Mouse (Mus musculus) forebrain, embryonic 14.5 days (tissue): ENCODE measurements at regions not wholly inside any gene's neighbourhood (a gene's known extent, or its start where the extent isn't known, plus 50 kb on each side); places are given as distances from the start of the nearest gene placed in this dataset.

ENCODE experiments used
- ATAC-seq: fragments of 200-750 bp; cut with Nextera tagmentation; 2 replicates; pipeline ENCODE4 v1.8.0; 2017; ENCODE audit warnings: mild to moderate bottlenecking, moderate library complexity
- DNase-seq: peaks from one replicate; pipeline ENCODE4 v3.0.0-alpha.2; 2015; ENCODE audit warnings: low spot score
- H3K27ac ChIP-seq: fragments of 300-500 bp; sonication (generic); 2 replicates; pipeline ENCODE4 v1.5.1; 2014; ENCODE audit warnings: low read depth, mild to moderate bottlenecking, control low read depth, low read length, moderate library complexity
- H3K27me3 ChIP-seq: fragments of 300-500 bp; sonication (generic); replicated peaks from 2 replicates; pipeline ENCODE4 v1.6.1; 2014; ENCODE audit warnings: low read length, control low read depth, mixed read lengths; ENCODE audit not compliant: control insufficient read depth, insufficient read depth
- H3K36me3 ChIP-seq: fragments of 300-500 bp; sonication (generic); 2 replicates; pipeline ENCODE4 v1.6.1; 2014; ENCODE audit warnings: low read length, control low read depth; ENCODE audit not compliant: control insufficient read depth, insufficient read depth
- H3K4me1 ChIP-seq: fragments of 300-500 bp; sonication (generic); 2 replicates; pipeline ENCODE4 v1.6.1; 2014; ENCODE audit warnings: antibody characterized with exemption, low read length, control low read depth; ENCODE audit not compliant: control insufficient read depth, insufficient read depth
- H3K4me2 ChIP-seq: fragments of 300-500 bp; sonication (generic); 2 replicates; pipeline ENCODE4 v1.6.1; 2014; ENCODE audit warnings: mild to moderate bottlenecking, control low read depth, low read length
- H3K4me3 ChIP-seq: fragments of 300-500 bp; sonication (generic); 2 replicates; pipeline ENCODE4 v1.5.1; 2014; ENCODE audit warnings: low read depth, low read length, control low read depth
- H3K9ac ChIP-seq: fragments of 300-500 bp; sonication (generic); 2 replicates; pipeline ENCODE4 v1.6.1; 2014; ENCODE audit warnings: mild to moderate bottlenecking, low read length, control low read depth, moderate library complexity
- H3K9me3 ChIP-seq: fragments of 300-500 bp; sonication (generic); replicated peaks from 2 replicates; pipeline ENCODE4 v1.6.1; 2016; ENCODE audit warnings: low read length, control low read depth, mixed read lengths; ENCODE audit not compliant: control insufficient read depth
- WGBS: fragments of 180-500 bp; shearing (Covaris S2); extraction: QIAGEN DNeasy Blood & Tissue Kit; methylation state at CpG from one replicate; pipeline ENCODE4 v1.1.7; 2014; 5-methylcytosine and 5-hydroxymethylcytosine counted together

- no peak overlapping the region for H3K4me3 ChIP-seq
These were observed 401.5 kb upstream of the 5930422O12Rik start for GRCm38 (mm10) chr8:33026973-33027372.

GRCm38 (mm10) chr8:33029453-33029852, 399.1 kb upstream of the 5930422O12Rik start:
- Histone ChIP-seq H3K27ac (no peak overlapping the region), H3K9ac (no peak overlapping the region), H3K4me2 (no peak overlapping the region), H3K9me3 (no peaks in the 10 kb centered on the region), H3K27me3 (no peaks in the 10 kb centered on the region), H3K4me1 (0 out of 2 replicates have a peak, but pooled peaks cover 3% of the 10 kb centered on the region), H3K36me3 (no peaks in the 10 kb centered on the region), H3K4me3 (no peak overlapping the region)
- DNase-seq (no peak), ATAC-seq (no peak)
- WGBS = 85% methylated on average over 3 of the region's 3 CpGs

More at GRCm38 (mm10) chr8:33026973-33027372, 401.5 kb upstream of the 5930422O12Rik start:
- WGBS = 57% methylated on average over 4 of the region's 4 CpGs
- Histone ChIP-seq H3K9me3 (no peaks in the 10 kb centered on the region), H3K27ac (no peak overlapping the region), H3K36me3 (no peaks in the 10 kb centered on the region), H3K27me3 (no peaks in the 10 kb centered on the region), H3K9ac (no peak overlapping the region), H3K4me1 (0 out of 2 replicates have a peak, but pooled peaks cover 3% of the 10 kb centered on the region), H3K4me2 (no peak overlapping the region)
- peak; percentile 49 for DNase-seq
- ATAC-seq = no peak

GRCm38 (mm10) chr8:33052017-33052416, 376.5 kb upstream of the 5930422O12Rik start:
- no peaks in the 10 kb centered on the region for H3K36me3 ChIP-seq
- 22% methylated on average over 8 of the region's 8 CpGs for WGBS
- H3K9me3 ChIP-seq = peaks cover 2% of the 10 kb centered on the region; the same call in 1 of the 2 replicates
- no peaks in the 10 kb centered on the region for H3K27me3 ChIP-seq
- no peak overlapping the region for H3K4me3 ChIP-seq
- DNase-seq = peak; percentile 46
- H3K4me1 ChIP-seq = no peaks in the 10 kb centered on the region
- peak; percentile 86 for ATAC-seq
- H3K9ac ChIP-seq = no peak overlapping the region
- no peak overlapping the region for H3K4me2 ChIP-seq
- H3K27ac ChIP-seq = no peak overlapping the region

- no peaks in the 10 kb centered on the region for H3K9me3 ChIP-seq
- no peak overlapping the region for H3K4me3 ChIP-seq
- H3K27me3 ChIP-seq = no peaks in the 10 kb centered on the region
- no peak for ATAC-seq
- H3K27ac ChIP-seq = no peak overlapping the region
- no peaks in the 10 kb centered on the region for H3K4me1 ChIP-seq
- no peaks in the 10 kb centered on the region for H3K36me3 ChIP-seq
- no peak overlapping the region for H3K9ac ChIP-seq
- H3K4me2 ChIP-seq = no peak overlapping the region
- DNase-seq = no peak
- WGBS = 88% methylated on average over 3 of the region's 3 CpGs
These were observed 362.9 kb upstream of the 5930422O12Rik start for GRCm38 (mm10) chr8:33065566-33065965.

GRCm38 (mm10) chr8:33066168-33066567, 362.3 kb upstream of the 5930422O12Rik start:
- no peaks in the 10 kb centered on the region for H3K27me3 ChIP-seq
- no peaks in the 10 kb centered on the region for H3K4me1 ChIP-seq
- DNase-seq = no peak
- no peak overlapping the region for H3K27ac ChIP-seq
- no peak overlapping the region for H3K9ac ChIP-seq
- no peak for ATAC-seq
- 91% methylated on average over 6 of the region's 6 CpGs for WGBS
- no peaks in the 10 kb centered on the region for H3K36me3 ChIP-seq
- no peak overlapping the region for H3K4me3 ChIP-seq
- no peak overlapping the region for H3K4me2 ChIP-seq
- H3K9me3 ChIP-seq = no peaks in the 10 kb centered on the region

GRCm38 (mm10) chr8:33067453-33068039, 361.0 kb upstream of the 5930422O12Rik start:
- no peak for DNase-seq
- Histone ChIP-seq H3K27me3 (no peaks in the 10 kb centered on the region), H3K36me3 (no peaks in the 10 kb centered on the region), H3K4me2 (no peak overlapping the region), H3K4me3 (no peak overlapping the region), H3K4me1 (no peaks in the 10 kb centered on the region), H3K9me3 (no peaks in the 10 kb centered on the region), H3K9ac (no peak overlapping the region), H3K27ac (no peak overlapping the region)
- 56% methylated on average over 8 of the region's 8 CpGs for WGBS
- no peak for ATAC-seq

GRCm38 (mm10) chr8:33068468-33068867, 360.0 kb upstream of the 5930422O12Rik start:
- no peaks in the 10 kb centered on the region for H3K36me3 ChIP-seq

GRCm38 (mm10) chr8:33075186-33075585, 353.3 kb upstream of the 5930422O12Rik start:
- Histone ChIP-seq H3K9ac (no peak overlapping the region), H3K4me3 (no peak overlapping the region), H3K4me2 (no peak overlapping the region), H3K4me1 (peaks cover 3% of the 10 kb centered on the region; the same call in 1 of the 2 replicates), H3K27me3 (no peaks in the 10 kb centered on the region), H3K27ac (no peak overlapping the region), H3K9me3 (no peaks in the 10 kb centered on the region), H3K36me3 (no peaks in the 10 kb centered on the region)
- ATAC-seq (peak; percentile 40; the same call in 1 of the 2 replicates), DNase-seq (peak; percentile 69)
- 17% methylated on average over 1 of the region's 1 CpGs for WGBS

More at GRCm38 (mm10) chr8:33068468-33068867, 360.0 kb upstream of the 5930422O12Rik start:
- ATAC-seq (no peak), DNase-seq (no peak)
- 90% methylated on average over 5 of the region's 5 CpGs for WGBS
- Histone ChIP-seq H3K4me1 (no peaks in the 10 kb centered on the region), H3K9me3 (no peaks in the 10 kb centered on the region), H3K4me3 (no peak overlapping the region), H3K27ac (no peak overlapping the region), H3K4me2 (no peak overlapping the region), H3K27me3 (no peaks in the 10 kb centered on the region), H3K9ac (no peak overlapping the region)

GRCm38 (mm10) chr8:33076253-33076652, 352.3 kb upstream of the 5930422O12Rik start:
- H3K27ac ChIP-seq = no peak overlapping the region
- H3K36me3 ChIP-seq = no peaks in the 10 kb centered on the region
- 86% methylated on average over 6 of the region's 6 CpGs for whole genome bisulfite sequencing
- H3K27me3 ChIP-seq = no peaks in the 10 kb centered on the region
- ATAC-seq (no peak), DNase-seq (no peak)
- H3K4me3 ChIP-seq = no peak overlapping the region
- no peaks in the 10 kb centered on the region for H3K9me3 ChIP-seq
- H3K4me1 ChIP-seq = peaks cover 3% of the 10 kb centered on the region; the same call in 1 of the 2 replicates
- H3K4me2 ChIP-seq = no peak overlapping the region
- no peak overlapping the region for H3K9ac ChIP-seq
